Mouse (Mus musculus) cerebellum, postnatal 36 days (tissue): ENCODE measurements around the gene Mapk8ip3.

ENCODE experiments used
- DNase-seq, 2 experiments: peaks; one replicate each; pipeline ENCODE4 v3.0.0; 2021 to 2022; ENCODE audit warnings: mixed read lengths in 2 of 2

Gene Mapk8ip3

GRCm38 (mm10) chr17:24844525-24844924, 92.3 kb downstream of the Mapk8ip3 start:
- no peak for DNase-seq

- no peak for DNase-seq
These were observed 94.1 kb downstream of the Mapk8ip3 start for GRCm38 (mm10) chr17:24842631-24843030.
